Mouse (Mus musculus): Measurements from ENCODE around the gene Olfr418. TPM values are rescaled to one million over a fixed set of nuclear protein-coding genes. Genes with fewer than 3 reads are reported as not detected.

Olfr418 gene
- polyA plus RNA-seq, 1 experiment from 2014 or later, result not detected

Other genes starting within 250 kb of the Olfr418 start
- not detected in 2 replicates for gene Olfr1408, start 128.6 kb upstream of the Olfr418 start, polyA plus RNA-seq (2015; fragmentation: Nextera tagmentation; extraction: Ambion mirVana)
- gene Olfr1406, start 75.4 kb upstream of the Olfr418 start, polyA plus RNA-seq (2015; fragmentation: Nextera tagmentation; extraction: Ambion mirVana), result not detected in 2 replicates
- not detected in 2 replicates for gene Olfr218, start 68.2 kb upstream of the Olfr418 start, polyA plus RNA-seq (2015; fragmentation: Nextera tagmentation; extraction: Ambion mirVana)
- gene Olfr1404, start 53.6 kb upstream of the Olfr418 start, polyA plus RNA-seq (2015; fragmentation: Nextera tagmentation; extraction: Ambion mirVana), result not detected in 2 replicates
- 0.26 TPM in 1 of 2 replicates, not detected in the other for gene Fcer1a, start 38.8 kb upstream of the Olfr418 start, polyA plus RNA-seq (2015; fragmentation: Nextera tagmentation; extraction: Ambion mirVana)
- not detected in 2 replicates for gene Mptx2, start 11.8 kb downstream of the Olfr418 start, polyA plus RNA-seq (2015; fragmentation: Nextera tagmentation; extraction: Ambion mirVana)
- 2.8 and 7.4 TPM in 2 replicates for gene Ackr1, start 67.7 kb downstream of the Olfr418 start, polyA plus RNA-seq (2015; fragmentation: Nextera tagmentation; extraction: Ambion mirVana)
- gene Aim2, start 84.9 kb downstream of the Olfr418 start, polyA plus RNA-seq (2015; fragmentation: Nextera tagmentation; extraction: Ambion mirVana), result 2.3 and 3.3 TPM in 2 replicates
- gene Cadm3, start 101.7 kb downstream of the Olfr418 start, polyA plus RNA-seq (2015; fragmentation: Nextera tagmentation; extraction: Ambion mirVana), result 2.9 and 3.8 TPM in 2 replicates
- 0.18 and 0.21 TPM in 2 replicates for gene Ifi206, start 225.0 kb downstream of the Olfr418 start, polyA plus RNA-seq (2015; fragmentation: Nextera tagmentation; extraction: Ambion mirVana)

Data from stomach, embryonic 15.5 days (tissue).